Mouse (Mus musculus) limb, embryonic 10.5 days (tissue): ENCODE measurements around the gene Inip. TPM values are rescaled to one million over a fixed set of nuclear protein-coding genes. Genes with fewer than 3 reads are reported as not detected.

Experiments
- DNase-seq: peaks from one replicate; pipeline ENCODE4 v3.0.0-alpha.2; 2017; ENCODE audit warnings: low spot score
- H3K27ac ChIP-seq: fragments of 300-500 bp; sonication (generic); 2 replicates; pipeline ENCODE4 v1.5.1; 2016; ENCODE audit warnings: mild to moderate bottlenecking
- H3K27me3 ChIP-seq: fragments of 300-500 bp; sonication (generic); 2 replicates; pipeline ENCODE4 v1.6.1; 2016; ENCODE audit warnings: low read depth, mild to moderate bottlenecking; ENCODE audit not compliant: poor library complexity, severe bottlenecking
- H3K36me3 ChIP-seq: fragments of 300-500 bp; sonication (generic); 2 replicates; pipeline ENCODE4 v1.6.1; 2016; ENCODE audit warnings: mild to moderate bottlenecking, moderate library complexity
- H3K4me1 ChIP-seq: fragments of 300-500 bp; sonication (generic); 2 replicates; pipeline ENCODE4 v1.6.1; 2016
- H3K4me3 ChIP-seq: fragments of 300-500 bp; sonication (generic); 2 replicates; pipeline ENCODE4 v1.5.1; 2016; ENCODE audit warnings: mild to moderate bottlenecking, moderate library complexity
- H3K9me3 ChIP-seq: fragments of 300-500 bp; sonication (generic); replicated peaks from 2 replicates; pipeline ENCODE4 v1.6.1; 2016; ENCODE audit warnings: mild to moderate bottlenecking
- WGBS: fragments of 180-500 bp; shearing (Covaris S2); methylation state at CpG from one replicate; pipeline ENCODE4 v1.1.7; 2016; 5-methylcytosine and 5-hydroxymethylcytosine counted together
- polyA plus RNA-seq: library from polyadenylated mRNA; unstranded; fragments of >200 nt; fragmentation: Nextera tagmentation; extraction: Ambion mirVana; gene quantifications from 2 replicates; pipeline ENCODE4 v1.2.1, GENCODE M21; 2016

Inip gene
- polyA plus RNA-seq, 1 experiment from 2014 or later = 88.9 TPM

DNA sequence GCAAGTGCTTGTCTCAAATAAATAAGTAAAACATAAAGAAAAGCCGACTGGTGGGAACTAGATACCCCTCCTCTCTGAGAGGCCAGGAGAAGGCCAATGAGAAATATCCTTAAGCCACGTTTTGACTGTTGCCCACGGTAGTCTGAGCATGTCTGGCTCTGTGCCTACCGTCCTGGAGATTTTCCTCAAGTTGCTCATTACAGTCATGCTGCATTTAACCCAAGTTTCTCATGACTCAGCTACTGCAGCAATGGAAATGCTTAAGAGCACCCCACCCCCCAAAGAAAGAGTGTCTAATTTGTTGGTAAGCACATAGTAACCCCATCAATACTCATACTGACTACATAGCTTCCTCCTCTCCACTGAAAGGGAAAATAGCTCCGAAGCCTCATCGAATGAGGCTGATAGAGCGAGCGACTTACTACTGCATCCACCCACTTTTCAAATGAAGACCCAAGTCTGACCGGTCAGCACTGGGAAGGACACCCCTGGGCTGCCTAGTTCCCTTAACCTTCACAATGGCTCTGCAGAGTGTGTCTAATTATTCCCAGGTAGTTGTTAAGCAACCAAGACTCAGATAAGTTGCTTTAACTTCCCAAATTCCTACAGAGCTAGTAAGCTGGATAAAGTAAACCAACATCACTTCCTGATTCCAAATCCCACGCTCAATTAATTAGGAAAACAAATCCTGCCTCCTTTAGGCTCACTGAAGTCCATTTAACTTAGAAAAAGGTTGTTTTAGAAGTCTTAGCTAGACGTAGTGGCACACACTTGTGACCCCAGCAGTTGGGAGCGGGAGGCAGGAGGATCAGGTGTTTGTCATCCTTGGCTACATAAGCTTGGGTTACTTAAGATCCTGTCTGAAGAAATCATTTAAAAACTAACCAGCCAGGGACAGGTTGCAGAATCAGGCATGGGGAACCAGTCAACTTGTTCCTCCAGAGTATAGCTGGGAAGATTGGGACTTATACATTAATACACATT lies 43.6 kb downstream of the Inip start:
- peaks cover 5% of the 10 kb centered on the region for H3K36me3 ChIP-seq
- H3K4me1 ChIP-seq = no peaks in the 10 kb centered on the region
- H3K4me3 ChIP-seq = no peak overlapping the region
- 85% methylated on average over 12 of the region's 12 CpGs for WGBS
- no peak overlapping the region for H3K27ac ChIP-seq
- no peaks in the 10 kb centered on the region for H3K9me3 ChIP-seq
- H3K27me3 ChIP-seq = no peaks in the 10 kb centered on the region
- no peak for DNase-seq

DNA sequence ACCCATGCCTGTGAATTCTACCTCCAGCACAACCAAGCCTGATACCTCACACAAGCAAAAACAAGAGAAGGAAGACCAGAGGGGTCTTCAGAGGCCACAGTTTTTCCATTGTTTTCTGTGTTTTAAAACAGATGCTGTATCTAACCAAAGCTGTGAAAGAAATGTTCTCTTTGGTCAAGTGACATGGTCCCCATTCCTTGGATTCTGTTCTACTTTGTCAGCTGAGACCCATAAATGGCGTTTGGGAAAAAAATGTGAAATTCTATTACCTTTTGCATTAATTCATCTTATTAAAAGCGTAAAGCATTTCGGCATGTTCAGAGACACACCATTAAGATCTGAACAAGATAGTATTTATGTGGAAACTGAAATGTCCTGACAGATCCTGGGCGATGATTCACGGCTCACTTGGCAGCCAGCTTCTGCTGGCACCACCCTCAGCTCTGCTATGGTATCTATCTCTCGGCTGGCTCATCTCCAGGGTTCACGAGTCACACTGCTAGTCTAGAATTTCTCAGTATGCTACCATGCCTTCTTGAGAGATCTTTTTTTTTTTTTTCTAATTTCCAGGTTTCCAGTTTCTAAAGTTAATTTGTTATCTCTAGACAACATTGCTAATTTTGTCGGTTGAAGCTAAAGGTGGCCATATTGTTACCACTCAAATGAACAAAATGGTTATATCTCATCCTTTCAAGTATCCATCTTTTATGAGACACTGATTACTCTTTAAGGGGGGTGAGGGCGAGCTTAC lies 44.9 kb downstream of the Inip start:
- Histone ChIP-seq H3K4me1 (no peaks in the 10 kb centered on the region), H3K27me3 (no peaks in the 10 kb centered on the region), H3K36me3 (peaks cover 11% of the 10 kb centered on the region), H3K27ac (no peak overlapping the region), H3K4me3 (no peak overlapping the region), H3K9me3 (no peaks in the 10 kb centered on the region)
- no peak for DNase-seq
- WGBS = 94% methylated on average over 9 of the region's 9 CpGs

- Histone ChIP-seq H3K36me3 (peaks cover 11% of the 10 kb centered on the region), H3K27ac (no peak overlapping the region), H3K4me1 (no peaks in the 10 kb centered on the region), H3K4me3 (no peak overlapping the region), H3K27me3 (no peaks in the 10 kb centered on the region), H3K9me3 (no peaks in the 10 kb centered on the region)
- DNase-seq = no peak
- WGBS = 86% methylated on average over 13 of the region's 13 CpGs
Measured at GRCm38 (mm10) chr4:59753491-59754140, 47.8 kb downstream of the Inip start.

GRCm38 (mm10) chr4:59739882-59740281 lies 61.5 kb downstream of the Inip start:
- no peak overlapping the region for H3K27ac ChIP-seq
- no peaks in the 10 kb centered on the region; the same call in 1 of the 2 replicates for H3K9me3 ChIP-seq
- no peaks in the 10 kb centered on the region for H3K4me1 ChIP-seq
- no peaks in the 10 kb centered on the region for H3K27me3 ChIP-seq
- H3K36me3 ChIP-seq = peaks cover 7% of the 10 kb centered on the region
- 81% methylated on average over 2 of the region's 2 CpGs for WGBS
- no peak overlapping the region for H3K4me3 ChIP-seq
- no peak for DNase-seq

- H3K4me3 ChIP-seq = no peak overlapping the region
- DNase-seq = no peak
- no peaks in the 10 kb centered on the region; the same call in 1 of the 2 replicates for H3K9me3 ChIP-seq
- peaks cover 7% of the 10 kb centered on the region for H3K36me3 ChIP-seq
- 96% methylated on average over 4 of the region's 4 CpGs for WGBS
- no peak overlapping the region for H3K27ac ChIP-seq
- H3K4me1 ChIP-seq = no peaks in the 10 kb centered on the region
- no peaks in the 10 kb centered on the region for H3K27me3 ChIP-seq
Measured at GRCm38 (mm10) chr4:59739321-59739720, 62.1 kb downstream of the Inip start.

DNA sequence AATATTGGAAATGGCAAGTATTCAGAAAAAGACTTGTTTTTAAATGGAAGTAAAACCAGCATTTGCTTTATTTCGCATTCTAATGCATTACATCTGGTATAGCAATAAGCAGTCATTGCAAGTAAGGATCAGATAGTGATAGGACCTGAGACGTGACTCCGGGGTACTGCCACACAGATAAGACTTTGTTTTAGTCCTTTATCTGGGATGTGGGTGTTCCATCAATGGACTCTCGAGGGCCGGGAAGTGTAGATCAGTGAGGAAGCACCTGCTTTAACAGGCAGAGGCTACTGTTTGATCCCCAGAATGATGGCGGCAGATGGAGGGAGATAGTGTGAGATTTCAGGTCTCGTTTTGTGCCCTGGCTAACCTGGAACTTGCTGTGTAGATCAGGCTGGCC lies 69.8 kb downstream of the Inip start:
- Histone ChIP-seq H3K27ac (no peak overlapping the region), H3K4me1 (peaks cover 6% of the 10 kb centered on the region; the same call in 1 of the 2 replicates), H3K36me3 (no peaks in the 10 kb centered on the region), H3K27me3 (no peaks in the 10 kb centered on the region), H3K9me3 (no peaks in the 10 kb centered on the region), H3K4me3 (no peak overlapping the region)
- 92% methylated on average over 7 of the region's 7 CpGs for WGBS
- no peak for DNase-seq

GRCm38 (mm10) chr4:59728839-59729238 lies 72.5 kb downstream of the Inip start:
- Histone ChIP-seq H3K36me3 (no peaks in the 10 kb centered on the region), H3K27me3 (no peaks in the 10 kb centered on the region), H3K4me3 (no peak overlapping the region), H3K4me1 (peaks cover 6% of the 10 kb centered on the region; the same call in 1 of the 2 replicates), H3K9me3 (no peaks in the 10 kb centered on the region), H3K27ac (no peak overlapping the region)
- WGBS = 92% methylated on average over 2 of the region's 2 CpGs
- DNase-seq = no peak

DNA sequence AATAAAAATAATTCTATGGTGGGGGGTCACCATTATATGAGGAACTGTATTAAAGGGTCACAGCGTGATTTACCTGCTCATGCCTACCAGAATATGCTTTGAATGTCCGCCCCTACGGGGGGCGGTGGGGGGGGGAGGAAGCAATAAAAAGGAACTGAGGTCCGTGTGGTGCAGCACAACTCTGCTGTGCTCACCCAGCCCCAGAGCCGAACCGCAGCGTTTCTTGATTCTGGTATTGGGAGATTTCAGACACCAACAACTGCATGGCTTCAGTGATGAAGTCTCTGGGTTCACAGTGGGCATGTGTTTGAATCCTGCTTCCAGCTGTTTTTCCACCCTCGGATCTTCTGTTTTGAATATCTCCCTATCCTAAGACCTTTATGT lies 73.5 kb downstream of the Inip start:
- no peaks in the 10 kb centered on the region for H3K36me3 ChIP-seq
- no peak overlapping the region for H3K27ac ChIP-seq
- H3K9me3 ChIP-seq = no peaks in the 10 kb centered on the region
- no peaks in the 10 kb centered on the region for H3K27me3 ChIP-seq
- no peak overlapping the region for H3K4me3 ChIP-seq
- 75% methylated on average over 9 of the region's 9 CpGs for WGBS
- no peak for DNase-seq
- H3K4me1 ChIP-seq = peaks cover 6% of the 10 kb centered on the region; the same call in 1 of the 2 replicates

- H3K27me3 ChIP-seq = no peaks in the 10 kb centered on the region
- DNase-seq = no peak
Measured at GRCm38 (mm10) chr4:59727187-59727877, 74.1 kb downstream of the Inip start.

DNA sequence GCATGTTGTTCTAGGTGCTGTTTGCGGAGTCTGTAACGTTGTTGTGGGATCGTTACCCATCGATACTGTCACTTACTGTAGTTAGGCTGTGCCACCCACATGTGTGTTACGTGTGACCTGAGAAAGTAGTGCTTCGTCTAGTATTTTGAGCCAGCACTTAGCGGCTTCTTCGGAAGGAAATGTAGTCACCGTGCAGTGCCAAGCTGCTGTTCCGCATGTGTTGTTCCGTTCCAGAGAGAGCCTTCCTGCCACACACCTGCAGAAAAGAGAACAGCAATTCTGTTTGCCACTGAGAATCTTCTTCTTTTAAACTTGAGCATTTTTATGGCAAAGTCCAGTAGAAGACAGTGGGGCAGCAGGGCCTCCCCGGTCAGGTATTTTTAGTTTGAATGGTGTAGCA lies 74.9 kb downstream of the Inip start:
- WGBS = 96% methylated on average over 12 of the region's 12 CpGs
- peaks cover 6% of the 10 kb centered on the region; the same call in 1 of the 2 replicates for H3K4me1 ChIP-seq
- no peak overlapping the region for H3K27ac ChIP-seq
- DNase-seq = no peak
- H3K4me3 ChIP-seq = no peak overlapping the region
- no peaks in the 10 kb centered on the region for H3K9me3 ChIP-seq
- no peaks in the 10 kb centered on the region for H3K36me3 ChIP-seq
- no peaks in the 10 kb centered on the region for H3K27me3 ChIP-seq

More at GRCm38 (mm10) chr4:59727187-59727877, 74.1 kb downstream of the Inip start:
- WGBS = 78% methylated on average over 5 of the region's 5 CpGs
- H3K9me3 ChIP-seq = no peaks in the 10 kb centered on the region
- H3K36me3 ChIP-seq = no peaks in the 10 kb centered on the region
- H3K4me1 ChIP-seq = peaks cover 6% of the 10 kb centered on the region; the same call in 1 of the 2 replicates
- no peak overlapping the region for H3K4me3 ChIP-seq
- no peak overlapping the region for H3K27ac ChIP-seq

- H3K27ac ChIP-seq = no peak overlapping the region
- H3K4me1 ChIP-seq = peaks cover 12% of the 10 kb centered on the region; the same call in 1 of the 2 replicates
- DNase-seq = no peak
- H3K9me3 ChIP-seq = no peaks in the 10 kb centered on the region
- H3K4me3 ChIP-seq = no peak overlapping the region
- peaks cover 2% of the 10 kb centered on the region for H3K36me3 ChIP-seq
- no peaks in the 10 kb centered on the region for H3K27me3 ChIP-seq
- WGBS = 90% methylated on average over 4 of the region's 4 CpGs
Measured at GRCm38 (mm10) chr4:59725579-59725978, 75.8 kb downstream of the Inip start.

DNA sequence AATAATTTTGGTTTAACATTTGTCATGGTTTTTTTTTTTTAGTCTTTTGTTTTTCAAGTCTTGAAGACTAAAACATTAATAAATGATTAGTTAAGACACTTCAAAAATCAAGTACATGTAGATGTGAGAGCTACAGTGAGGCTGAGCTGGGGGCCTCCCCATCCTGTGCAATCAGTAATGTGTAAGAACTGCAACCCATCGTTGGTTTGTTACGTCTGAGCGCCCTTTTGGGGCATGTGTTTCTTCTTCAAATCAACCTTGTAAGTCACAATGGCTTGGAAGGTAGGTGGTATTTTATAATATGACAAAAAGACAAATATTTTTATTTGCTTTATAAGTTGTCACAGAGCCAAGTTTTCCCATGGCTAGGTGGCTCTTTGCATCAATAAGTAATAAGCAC lies 79.6 kb downstream of the Inip start:
- peaks cover 24% of the 10 kb centered on the region for H3K4me1 ChIP-seq
- no peaks in the 10 kb centered on the region for H3K27me3 ChIP-seq
- no peak for DNase-seq
- no peak overlapping the region for H3K27ac ChIP-seq
- H3K36me3 ChIP-seq = peaks cover 14% of the 10 kb centered on the region
- no peak overlapping the region for H3K4me3 ChIP-seq
- WGBS = 89% methylated on average over 3 of the region's 3 CpGs
- no peaks in the 10 kb centered on the region for H3K9me3 ChIP-seq
